Comparison of ENCODE assay signal across 14 mouse cellular contexts in the genomic region with DNA sequence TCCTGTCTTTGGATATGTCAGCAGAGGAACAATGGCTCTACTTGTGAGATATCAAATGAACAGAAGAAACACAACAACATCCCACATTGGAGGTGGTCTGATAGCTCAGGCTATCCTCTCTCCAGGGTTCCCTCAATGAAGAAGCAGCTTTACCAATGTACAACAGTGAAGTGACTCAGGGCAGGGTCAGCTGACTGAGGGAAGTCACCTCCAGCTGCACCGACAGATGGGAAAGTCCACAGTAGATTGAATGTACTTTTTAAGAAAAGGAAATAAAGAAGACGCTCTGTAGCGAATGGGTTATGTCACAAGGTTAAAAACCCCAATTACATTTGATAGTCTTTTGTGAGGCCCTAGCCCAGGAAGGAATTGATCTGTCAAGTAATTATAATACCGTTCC.
"Had no signal": no experiment of that assay in that cellular context is flagged by ENCODE, and none has a peak within 500 bp of the region (broad histone marks: within the 10 kb centered on the region; RNA-seq: fewer than 3 reads in every experiment).

No protein-coding gene starts in this region.

- ATAC-seq: lung, postnatal 0 days; midbrain, embryonic 13.5 days had no signal

- H3K27ac ChIP-seq: kidney, embryonic 15.5 days; left cerebral cortex, adult 2 months; limb, embryonic 15.5 days; liver, embryonic 13.5 days; midbrain, embryonic 13.5 days; neural tube, embryonic 12.5 days; stomach, embryonic 15.5 days had no signal

- DNase-seq: kidney, adult 18-20 months; kidney, postnatal 14 days; liver, embryonic 13.5 days; lung, adult 2 months; lung, postnatal 36 days; thymus, postnatal 4 days had no signal

- H3K4me3 ChIP-seq: kidney, embryonic 15.5 days; left cerebral cortex, adult 2 months; limb, embryonic 15.5 days; liver, embryonic 13.5 days; midbrain, embryonic 13.5 days; myocyte; neural tube, embryonic 12.5 days; stomach, embryonic 15.5 days had no signal

- H3K4me2 ChIP-seq: kidney, embryonic 15.5 days; limb, embryonic 15.5 days; liver, embryonic 13.5 days; midbrain, embryonic 13.5 days; neural tube, embryonic 12.5 days; stomach, embryonic 15.5 days had no signal

- H3K9me3 ChIP-seq: kidney, embryonic 15.5 days; limb, embryonic 15.5 days; liver, embryonic 13.5 days; midbrain, embryonic 13.5 days; neural tube, embryonic 12.5 days; stomach, embryonic 15.5 days had no signal

- H3K36me3 ChIP-seq: kidney, embryonic 15.5 days; limb, embryonic 15.5 days; liver, embryonic 13.5 days; midbrain, embryonic 13.5 days; neural tube, embryonic 12.5 days; stomach, embryonic 15.5 days had no signal

- H3K9ac ChIP-seq: kidney, embryonic 15.5 days; limb, embryonic 15.5 days; liver, embryonic 13.5 days; midbrain, embryonic 13.5 days; neural tube, embryonic 12.5 days; stomach, embryonic 15.5 days had no signal

- H3K27me3 ChIP-seq: kidney, embryonic 15.5 days; limb, embryonic 15.5 days; liver, embryonic 13.5 days; midbrain, embryonic 13.5 days; neural tube, embryonic 12.5 days; stomach, embryonic 15.5 days had no signal

- H3K4me1 ChIP-seq: kidney, embryonic 15.5 days; limb, embryonic 15.5 days; liver, embryonic 13.5 days; midbrain, embryonic 13.5 days; neural tube, embryonic 12.5 days; stomach, embryonic 15.5 days had no signal
